Mouse (Mus musculus) limb, embryonic 13.5 days (tissue): ENCODE measurements at regions not wholly inside any gene's neighbourhood (a gene's known extent, or its start where the extent isn't known, plus 50 kb on each side); places are given as distances from the start of the nearest gene placed in this dataset.

Experiments
- ATAC-seq: fragments of 200-750 bp; cut with Nextera tagmentation; 2 replicates; pipeline ENCODE4 v1.8.0; 2017; ENCODE audit warnings: low read depth, moderate number of reproducible peaks, moderate TSS enrichment; ENCODE audit not compliant: low FRiP score
- H3K27ac ChIP-seq: fragments of 300-500 bp; sonication (generic); 2 replicates; pipeline ENCODE4 v1.5.1; 2015; ENCODE audit warnings: inconsistent platforms, mild to moderate bottlenecking, moderate library complexity
- H3K27me3 ChIP-seq: fragments of 300-500 bp; sonication (generic); 2 replicates; pipeline ENCODE4 v1.6.1; 2015; ENCODE audit warnings: mild to moderate bottlenecking, inconsistent platforms
- H3K36me3 ChIP-seq: fragments of 300-500 bp; sonication (generic); 2 replicates; pipeline ENCODE4 v1.6.1; 2015; ENCODE audit warnings: inconsistent platforms, mild to moderate bottlenecking, moderate library complexity
- H3K4me1 ChIP-seq: fragments of 300-500 bp; sonication (generic); 2 replicates; pipeline ENCODE4 v1.6.1; 2015; ENCODE audit warnings: inconsistent platforms
- H3K4me2 ChIP-seq: fragments of 300-500 bp; sonication (generic); replicated peaks from 2 replicates; pipeline ENCODE4 v1.6.1; 2015; ENCODE audit warnings: inconsistent platforms, mild to moderate bottlenecking, moderate library complexity
- H3K4me3 ChIP-seq: fragments of 300-500 bp; sonication (generic); 2 replicates; pipeline ENCODE4 v1.5.1; 2015; ENCODE audit warnings: moderate library complexity, mild to moderate bottlenecking, inconsistent platforms
- H3K9ac ChIP-seq: fragments of 300-500 bp; sonication (generic); 2 replicates; pipeline ENCODE4 v1.6.1; 2015; ENCODE audit warnings: mild to moderate bottlenecking, inconsistent platforms
- H3K9me3 ChIP-seq: fragments of 300-500 bp; sonication (generic); 2 replicates; pipeline ENCODE4 v1.6.1; 2016; ENCODE audit warnings: inconsistent platforms
- WGBS: fragments of 180-500 bp; shearing (Covaris S2); methylation state at CpG from one replicate; pipeline ENCODE4 v1.1.7; 2015; 5-methylcytosine and 5-hydroxymethylcytosine counted together

DNA sequence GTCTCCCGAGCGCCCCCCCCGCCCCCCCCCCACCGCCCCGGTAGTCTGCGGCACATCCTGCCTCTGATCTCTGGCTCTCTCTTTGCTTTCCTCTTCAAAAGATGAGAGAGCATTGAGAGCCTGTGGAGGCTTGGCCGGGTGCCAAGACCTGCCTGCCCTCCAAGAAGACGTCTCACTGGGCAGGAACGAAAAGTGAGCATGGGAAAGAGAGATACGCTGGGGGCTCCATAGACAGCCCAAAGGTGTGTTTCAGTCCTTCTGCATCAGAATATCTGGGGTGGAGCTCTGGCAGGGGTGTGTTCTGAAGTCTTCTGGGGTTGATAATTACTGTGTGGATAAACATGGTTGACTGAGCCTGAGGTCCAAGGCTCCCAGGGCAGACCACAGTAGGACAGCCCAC, 126.7 kb downstream of the Mrm1 start:
- Histone ChIP-seq H3K4me1 (no peaks in the 10 kb centered on the region), H3K9ac (no peak overlapping the region), H3K27me3 (0 out of 2 replicates have a peak, but pooled peaks cover 5% of the 10 kb centered on the region), H3K36me3 (no peaks in the 10 kb centered on the region), H3K27ac (no peak overlapping the region), H3K4me2 (no peak overlapping the region), H3K9me3 (0 out of 2 replicates have a peak, but pooled peaks cover 6% of the 10 kb centered on the region), H3K4me3 (no peak overlapping the region)
- no peak for ATAC-seq
- WGBS = 12% methylated on average over 10 of the region's 10 CpGs

DNA sequence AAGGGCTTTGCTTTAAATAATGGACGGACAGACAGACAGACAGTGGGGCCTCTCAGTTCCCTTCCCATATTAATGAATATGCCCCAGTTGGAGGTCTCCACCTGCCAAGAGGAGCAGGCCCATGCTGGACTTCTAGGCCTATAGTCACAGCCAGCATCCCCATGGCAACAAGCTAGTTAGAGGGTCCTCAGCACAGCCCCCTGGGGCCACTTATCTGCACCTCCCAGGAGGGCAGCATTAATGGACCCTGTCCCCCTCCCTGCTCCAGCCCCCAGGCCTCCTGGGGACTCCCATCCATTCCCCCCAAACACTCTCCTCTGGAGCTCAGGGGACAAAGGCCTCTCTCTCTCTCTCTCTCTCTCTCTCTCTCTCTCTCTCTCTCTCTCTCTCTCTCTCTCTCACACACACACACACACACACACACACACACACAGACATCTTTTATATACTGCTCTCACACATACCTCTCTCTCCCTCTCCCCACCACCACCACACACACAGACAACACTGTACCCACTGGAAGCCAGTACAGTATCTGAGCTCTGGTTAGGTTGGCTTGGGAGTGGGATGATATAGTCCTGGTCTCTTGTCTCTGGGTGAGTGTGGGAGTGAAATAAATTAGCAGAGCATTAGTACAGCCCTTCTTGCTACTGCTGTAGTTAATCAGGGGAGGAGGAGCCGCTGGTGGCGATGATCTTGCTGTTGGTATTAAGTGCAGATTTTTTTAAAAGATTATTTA, 127.7 kb downstream of the Mrm1 start:
- Histone ChIP-seq H3K9ac (no peak overlapping the region), H3K27ac (no peak overlapping the region), H3K4me1 (no peaks in the 10 kb centered on the region), H3K9me3 (0 out of 2 replicates have a peak, but pooled peaks cover 6% of the 10 kb centered on the region), H3K4me2 (no peak overlapping the region), H3K36me3 (no peaks in the 10 kb centered on the region), H3K4me3 (no peak overlapping the region), H3K27me3 (0 out of 2 replicates have a peak, but pooled peaks cover 5% of the 10 kb centered on the region)
- 70% methylated on average over 3 of the region's 3 CpGs for WGBS
- ATAC-seq = no peak

DNA sequence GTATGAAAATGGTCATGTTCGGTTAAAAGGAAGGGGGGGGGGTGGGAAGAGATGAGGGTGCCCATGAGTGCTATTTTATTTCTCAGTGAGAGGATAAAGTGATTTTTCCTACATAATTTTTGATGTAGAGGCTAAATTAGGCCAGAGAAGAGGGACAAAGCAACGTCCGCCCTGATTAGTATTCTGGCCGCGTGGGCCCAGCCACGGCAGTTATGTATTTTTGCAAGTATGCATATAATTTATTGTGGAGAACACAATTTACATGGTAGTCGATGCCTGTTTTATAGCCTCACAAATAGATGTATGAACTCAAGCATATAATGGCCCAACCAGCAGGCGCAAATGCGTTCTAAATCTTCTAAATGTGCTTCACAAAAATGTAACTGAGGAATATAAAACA, 132.8 kb downstream of the Mrm1 start:
- no peaks in the 10 kb centered on the region for H3K4me1 ChIP-seq
- 0 out of 2 replicates have a peak, but pooled peaks cover 6% of the 10 kb centered on the region for H3K9me3 ChIP-seq
- H3K36me3 ChIP-seq = no peaks in the 10 kb centered on the region
- H3K9ac ChIP-seq = no peak overlapping the region
- no peak overlapping the region for H3K4me3 ChIP-seq
- no peak overlapping the region for H3K27ac ChIP-seq
- H3K27me3 ChIP-seq = peaks cover 8% of the 10 kb centered on the region; the same call in 1 of the 2 replicates
- ATAC-seq = no peak
- 81% methylated on average over 9 of the region's 9 CpGs for WGBS
- no peak overlapping the region for H3K4me2 ChIP-seq

DNA sequence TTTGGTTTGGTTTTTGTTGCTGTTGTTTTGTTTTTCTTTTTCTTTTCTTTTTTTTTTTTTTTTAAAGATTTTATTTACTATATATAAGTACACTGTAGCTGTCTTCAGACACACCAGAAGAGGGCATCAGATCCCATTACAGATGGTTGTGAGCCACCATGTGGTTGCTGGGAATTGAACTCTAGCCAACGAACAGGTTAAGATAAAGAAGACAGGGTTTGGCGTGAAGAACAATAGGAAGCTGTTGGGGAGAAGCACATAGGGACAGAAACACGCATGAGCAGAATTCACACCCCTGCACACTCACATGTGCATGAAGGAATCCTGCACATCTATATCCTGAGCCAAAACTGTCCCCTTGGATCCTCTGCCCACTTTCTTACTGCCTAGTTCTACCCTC, 135.0 kb downstream of the Mrm1 start:
- 85% methylated on average over 3 of the region's 3 CpGs for WGBS
- H3K9me3 ChIP-seq = 0 out of 2 replicates have a peak, but pooled peaks cover 6% of the 10 kb centered on the region
- no peaks in the 10 kb centered on the region for H3K36me3 ChIP-seq
- no peak overlapping the region for H3K4me2 ChIP-seq
- no peak overlapping the region for H3K9ac ChIP-seq
- H3K27ac ChIP-seq = no peak overlapping the region
- H3K4me1 ChIP-seq = no peaks in the 10 kb centered on the region
- H3K27me3 ChIP-seq = peaks cover 18% of the 10 kb centered on the region
- H3K4me3 ChIP-seq = no peak overlapping the region
- no peak for ATAC-seq

DNA sequence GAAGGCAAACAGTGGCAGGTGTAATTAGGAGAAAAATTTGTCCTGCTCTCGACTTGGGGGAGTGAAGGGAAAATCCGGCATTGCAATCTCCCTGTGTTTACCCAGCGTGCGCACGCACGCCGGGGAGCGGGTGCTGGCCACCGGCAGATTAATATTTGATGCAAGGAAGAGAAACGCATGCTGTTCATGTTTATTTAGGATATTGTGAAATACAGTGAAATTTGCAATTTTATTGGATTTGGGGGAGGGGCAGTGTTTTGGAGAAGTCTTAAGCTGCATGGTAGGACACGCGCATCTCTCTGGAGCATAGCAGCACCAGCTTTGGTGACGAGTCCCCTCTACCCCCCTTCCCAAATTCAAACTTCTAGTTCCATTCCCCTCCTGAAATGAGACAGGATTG, 136.4 kb downstream of the Mrm1 start:
- no peaks in the 10 kb centered on the region for H3K4me1 ChIP-seq
- H3K36me3 ChIP-seq = no peaks in the 10 kb centered on the region
- 84% methylated on average over 13 of the region's 13 CpGs for WGBS
- ATAC-seq = no peak
- no peaks in the 10 kb centered on the region for H3K9me3 ChIP-seq
- H3K27ac ChIP-seq = no peak overlapping the region
- no peak overlapping the region for H3K4me3 ChIP-seq
- no peak overlapping the region for H3K9ac ChIP-seq
- H3K27me3 ChIP-seq = peaks cover 25% of the 10 kb centered on the region
- H3K4me2 ChIP-seq = no peak overlapping the region

DNA sequence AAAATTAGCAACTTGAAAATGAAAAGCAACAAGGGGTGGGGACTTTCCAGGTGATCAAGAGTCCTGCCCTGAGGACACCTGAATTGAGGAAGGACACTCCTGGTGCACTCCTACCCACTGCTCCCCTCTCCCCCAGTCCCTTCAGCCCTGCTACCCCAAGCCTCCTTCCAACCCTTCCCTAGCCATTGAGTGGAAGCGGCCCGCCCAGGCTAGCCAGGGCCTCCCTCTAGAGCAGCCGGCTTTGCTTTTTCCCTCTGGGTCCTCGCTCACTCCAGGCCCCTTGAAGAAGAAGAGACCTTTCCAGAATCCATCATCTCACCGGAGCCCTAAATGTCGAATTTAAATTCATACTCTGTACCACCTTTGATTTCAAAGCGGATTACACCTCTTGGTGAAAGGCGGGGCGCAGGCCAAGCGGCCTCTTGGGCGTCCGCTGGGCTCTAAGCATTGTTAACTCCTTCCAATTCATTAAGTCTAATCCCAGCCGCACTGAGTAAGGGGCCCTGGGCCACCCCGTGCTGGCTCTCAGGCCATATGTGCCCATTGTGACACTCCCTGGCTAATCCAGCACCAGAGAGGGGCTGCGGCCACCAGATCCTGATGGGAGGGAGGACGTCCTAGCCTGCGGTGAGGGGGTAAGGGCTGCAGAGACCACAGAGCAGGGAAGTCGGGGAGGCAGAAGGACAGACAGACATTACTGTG, 142.8 kb downstream of the Mrm1 start:
- Histone ChIP-seq H3K4me3 (no peak overlapping the region), H3K9ac (no peak overlapping the region), H3K4me1 (no peaks in the 10 kb centered on the region), H3K27me3 (peaks cover 50% of the 10 kb centered on the region), H3K4me2 (no peak overlapping the region), H3K36me3 (no peaks in the 10 kb centered on the region), H3K27ac (no peak overlapping the region), H3K9me3 (no peaks in the 10 kb centered on the region)
- WGBS = 25% methylated on average over 18 of the region's 18 CpGs
- ATAC-seq = no peak

DNA sequence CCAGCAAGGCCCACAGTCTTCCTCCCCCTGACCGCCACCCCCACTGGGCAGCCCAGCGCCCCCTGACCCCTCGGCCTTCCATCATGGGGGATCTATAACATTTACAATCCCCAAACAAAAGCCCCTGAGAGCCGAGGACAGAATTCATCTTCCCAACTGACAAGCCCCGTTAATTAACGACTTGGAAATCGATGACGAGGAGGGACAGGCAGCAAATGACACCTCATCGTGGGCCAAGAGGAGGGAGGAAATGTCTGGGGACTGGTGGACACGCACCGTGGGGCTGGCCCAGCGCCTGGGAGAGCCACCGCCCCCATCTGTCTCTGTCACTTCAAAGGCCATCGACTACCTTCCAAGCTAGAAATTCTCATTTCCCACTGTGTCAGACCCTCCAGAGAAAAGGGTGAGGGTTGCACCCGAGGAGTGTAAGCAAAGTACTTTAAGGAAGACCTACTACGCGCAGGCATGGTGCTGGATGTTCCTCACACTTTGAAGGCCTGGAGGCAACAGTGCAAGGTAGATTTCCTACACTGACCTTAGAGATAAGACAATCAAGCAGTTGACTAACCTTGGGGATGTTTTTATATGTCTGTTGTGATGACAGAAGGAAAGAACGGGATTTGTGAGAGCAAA, 146.4 kb downstream of the Mrm1 start:
- 30% methylated on average over 18 of the region's 18 CpGs for WGBS
- ATAC-seq = no peak
- H3K4me2 ChIP-seq = no peak overlapping the region
- no peaks in the 10 kb centered on the region for H3K36me3 ChIP-seq
- no peak overlapping the region for H3K9ac ChIP-seq
- peaks cover 30% of the 10 kb centered on the region for H3K27me3 ChIP-seq
- H3K4me1 ChIP-seq = no peaks in the 10 kb centered on the region
- no peak overlapping the region for H3K27ac ChIP-seq
- no peak overlapping the region for H3K4me3 ChIP-seq
- no peaks in the 10 kb centered on the region for H3K9me3 ChIP-seq

DNA sequence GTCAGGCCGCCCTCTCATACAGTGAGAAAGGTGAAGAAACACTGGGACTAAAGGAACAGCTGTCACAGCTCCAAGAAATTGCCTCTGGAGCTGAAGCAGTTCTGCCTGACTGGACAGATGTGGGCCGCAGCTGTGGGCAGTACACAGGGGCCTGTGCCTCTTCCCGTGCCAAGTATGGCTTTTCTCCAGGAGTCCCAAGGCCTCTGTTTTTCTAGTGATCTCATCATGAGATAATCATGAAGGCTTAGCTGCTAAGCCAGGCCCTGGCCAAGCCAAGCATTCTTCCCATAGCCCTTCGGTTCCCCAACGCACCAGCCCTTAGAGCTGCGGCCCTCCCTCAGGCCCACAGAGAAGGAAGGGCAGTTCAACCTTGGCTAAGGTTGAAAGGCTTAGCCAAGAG, 146.2 kb upstream of the Lhx1 start:
- Histone ChIP-seq H3K27ac (no peak overlapping the region), H3K4me3 (no peak overlapping the region), H3K36me3 (no peaks in the 10 kb centered on the region), H3K27me3 (peaks cover 19% of the 10 kb centered on the region), H3K4me2 (no peak overlapping the region), H3K9ac (no peak overlapping the region), H3K9me3 (no peaks in the 10 kb centered on the region), H3K4me1 (no peaks in the 10 kb centered on the region)
- peak; percentile 66 for ATAC-seq
- 79% methylated on average over 6 of the region's 6 CpGs for WGBS

DNA sequence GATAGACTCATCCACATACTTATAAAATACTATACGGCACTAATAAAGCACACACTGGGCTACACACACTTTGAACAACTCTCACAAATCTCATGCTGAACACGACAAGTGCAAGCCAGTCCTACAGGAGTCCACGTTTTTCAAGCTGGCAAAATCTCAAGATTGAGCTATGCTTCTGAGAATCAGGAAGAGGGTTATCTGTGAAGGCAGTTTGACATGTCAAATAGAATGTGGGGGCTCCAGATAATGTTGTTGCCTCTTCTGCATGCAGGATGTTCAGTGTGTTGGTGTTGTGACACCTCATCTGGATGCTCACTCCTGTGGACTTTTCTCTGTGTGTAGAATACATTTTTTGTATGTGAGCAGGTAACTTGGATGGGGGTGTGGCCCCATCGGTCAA, 142.4 kb upstream of the Lhx1 start:
- Histone ChIP-seq H3K4me2 (no peak overlapping the region), H3K36me3 (no peaks in the 10 kb centered on the region), H3K9me3 (no peaks in the 10 kb centered on the region), H3K4me1 (no peaks in the 10 kb centered on the region), H3K4me3 (no peak overlapping the region), H3K9ac (no peak overlapping the region), H3K27ac (no peak overlapping the region), H3K27me3 (no peaks in the 10 kb centered on the region)
- no peak for ATAC-seq
- WGBS = 76% methylated on average over 4 of the region's 4 CpGs

DNA sequence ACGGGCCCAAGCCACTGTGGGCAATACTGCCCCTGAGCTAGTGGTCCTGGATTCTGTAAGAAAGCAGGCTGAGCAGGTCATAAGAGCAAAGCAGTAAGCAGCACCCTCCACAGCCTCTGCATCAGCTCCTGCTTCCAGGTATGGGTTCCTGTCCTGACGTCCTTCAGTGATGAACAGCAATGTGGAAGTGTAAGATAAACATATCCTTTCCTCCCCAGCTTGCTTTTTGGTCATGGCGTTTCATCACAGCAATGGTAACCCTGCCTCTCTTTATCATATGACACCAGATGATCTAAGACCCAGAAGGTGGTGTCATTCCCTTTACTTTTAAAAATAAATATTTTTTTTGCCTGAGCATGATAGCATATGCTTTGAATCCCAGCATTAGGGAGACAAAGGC, 138.9 kb upstream of the Lhx1 start:
- 0 out of 2 replicates have a peak, but pooled peaks cover 4% of the 10 kb centered on the region for H3K4me1 ChIP-seq
- no peak overlapping the region for H3K27ac ChIP-seq
- H3K36me3 ChIP-seq = no peaks in the 10 kb centered on the region
- WGBS = 67% methylated on average over 3 of the region's 3 CpGs
- no peak overlapping the region for H3K9ac ChIP-seq
- H3K4me3 ChIP-seq = no peak overlapping the region
- H3K9me3 ChIP-seq = no peaks in the 10 kb centered on the region
- H3K4me2 ChIP-seq = no peak overlapping the region
- H3K27me3 ChIP-seq = no peaks in the 10 kb centered on the region
- no peak for ATAC-seq

DNA sequence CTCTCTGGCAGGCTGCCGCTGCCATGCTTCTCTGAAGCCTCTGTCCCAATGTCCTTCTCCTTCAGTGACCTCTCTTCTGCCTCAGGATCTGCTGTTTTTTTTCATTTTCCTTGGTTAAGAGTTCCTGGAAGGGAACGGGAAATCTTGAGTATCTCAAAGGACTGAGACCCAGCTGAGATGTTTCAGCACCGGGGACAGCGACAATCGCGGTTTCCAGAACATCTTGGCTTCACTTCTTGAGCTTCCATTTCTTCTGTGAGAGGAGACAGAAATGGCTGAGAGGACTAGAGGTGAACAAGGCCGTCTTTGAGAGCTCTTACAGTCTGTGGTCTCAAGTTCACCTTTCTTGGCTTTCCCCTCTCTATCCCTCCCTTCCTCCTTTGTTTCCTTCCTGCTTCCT, 136.6 kb upstream of the Lhx1 start:
- H3K36me3 ChIP-seq = no peaks in the 10 kb centered on the region
- H3K27me3 ChIP-seq = no peaks in the 10 kb centered on the region
- no peak overlapping the region for H3K4me2 ChIP-seq
- no peak overlapping the region for H3K27ac ChIP-seq
- no peak overlapping the region for H3K4me3 ChIP-seq
- H3K9me3 ChIP-seq = no peaks in the 10 kb centered on the region
- WGBS = 10% methylated on average over 7 of the region's 7 CpGs
- H3K4me1 ChIP-seq = 0 out of 2 replicates have a peak, but pooled peaks cover 4% of the 10 kb centered on the region
- ATAC-seq = no peak
- H3K9ac ChIP-seq = no peak overlapping the region

DNA sequence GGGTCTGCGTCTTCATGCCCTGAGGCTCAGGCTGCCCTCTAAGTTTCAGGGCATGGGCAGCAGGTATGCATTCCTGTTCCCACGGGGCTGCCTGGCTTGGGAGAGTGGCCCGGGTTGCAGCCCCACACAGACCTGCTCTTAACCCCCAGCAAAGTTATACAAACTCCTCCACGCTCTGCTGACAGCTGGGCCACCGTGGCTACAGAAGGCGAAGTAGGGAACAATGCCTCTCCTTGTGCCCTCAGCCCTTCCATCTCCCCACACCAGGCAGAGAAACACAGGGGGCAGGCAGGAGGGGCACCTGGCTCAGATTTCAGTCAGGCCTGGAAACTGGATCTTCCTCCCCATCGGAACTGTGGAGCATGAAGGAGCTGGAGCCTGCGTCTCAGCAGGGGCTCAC, 135.5 kb upstream of the Lhx1 start:
- Histone ChIP-seq H3K27me3 (no peaks in the 10 kb centered on the region), H3K4me2 (no peak overlapping the region), H3K4me1 (0 out of 2 replicates have a peak, but pooled peaks cover 4% of the 10 kb centered on the region), H3K36me3 (no peaks in the 10 kb centered on the region), H3K9ac (no peak overlapping the region), H3K27ac (no peak overlapping the region), H3K4me3 (no peak overlapping the region), H3K9me3 (no peaks in the 10 kb centered on the region)
- no peak for ATAC-seq
- WGBS = 28% methylated on average over 8 of the region's 8 CpGs
